Mouse (Mus musculus): ENCODE results near the gene Scyl1.

Gene Scyl1

GRCm38 (mm10) chr19:5715793-5716688, 55.2 kb downstream of the Scyl1 start:
- DNase-seq (ENCODE audit: low read depth, low spot score) = no peak

DNA sequence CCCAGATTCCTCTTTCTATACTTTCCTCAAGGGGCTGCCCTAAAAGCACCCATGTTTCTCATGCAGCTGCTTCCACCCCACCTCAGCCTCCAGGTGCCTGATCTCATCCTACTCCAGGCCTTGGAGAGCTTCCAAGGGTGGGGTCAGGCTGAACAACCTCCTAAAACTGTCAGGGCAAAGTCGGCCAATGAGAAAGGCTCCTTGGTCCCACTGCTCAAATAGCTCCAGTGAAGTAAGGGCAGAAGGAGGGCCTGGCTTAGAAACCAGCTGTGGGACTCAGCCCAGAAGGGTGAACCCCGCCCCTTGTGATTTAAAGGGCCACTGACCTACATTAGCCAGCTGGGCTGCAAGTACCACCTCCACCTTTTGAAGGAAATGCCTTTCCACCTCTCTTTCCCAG, 57.5 kb downstream of the Scyl1 start:
- DNase-seq (ENCODE audit: low read depth, low spot score) = no peak

GRCm38 (mm10) chr19:5713255-5713654, 58.0 kb downstream of the Scyl1 start:
- DNase-seq (ENCODE audit: low read depth, low spot score) = no peak

- no peak for DNase-seq (ENCODE audit: low read depth, low spot score)
These were observed 59.2 kb downstream of the Scyl1 start for GRCm38 (mm10) chr19:5711907-5712460.

- DNase-seq (ENCODE audit: low read depth, low spot score) = no peak
These were observed 60.0 kb downstream of the Scyl1 start for GRCm38 (mm10) chr19:5711218-5711617.

DNA sequence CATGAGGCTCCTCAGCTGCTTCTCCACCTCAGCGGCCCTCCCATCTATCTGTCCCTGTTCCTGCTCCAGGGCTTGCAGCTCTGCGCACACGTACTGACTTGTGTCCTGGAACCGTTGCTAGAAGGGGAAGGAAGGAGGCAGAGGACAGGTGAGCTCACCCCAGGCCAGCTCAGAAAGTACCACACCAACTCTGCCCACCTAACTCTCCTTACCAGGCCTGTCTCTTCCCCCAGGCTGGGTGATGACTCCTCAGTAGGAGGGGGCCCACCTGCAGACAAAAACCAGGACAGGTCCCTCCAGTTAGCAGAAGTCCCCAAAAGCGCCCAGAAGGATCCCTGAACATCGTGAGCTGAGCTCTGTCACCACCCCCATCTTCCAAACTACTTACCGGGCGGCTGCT, 60.6 kb downstream of the Scyl1 start:
- no peak for DNase-seq (ENCODE audit: low read depth, low spot score)

- no peak for DNase-seq (ENCODE audit: low read depth, low spot score)
These were observed 61.2 kb downstream of the Scyl1 start for GRCm38 (mm10) chr19:5710068-5710467.
